Mouse (Mus musculus) gastrocnemius, adult 18-20 months (tissue): ENCODE data around the gene Fam151b. TPM values are rescaled to one million over a fixed set of nuclear protein-coding genes. Genes with fewer than 3 reads are reported as not detected.

ENCODE experiments used
- DNase-seq: peaks from one replicate; pipeline ENCODE4 v3.0.0; 2021; ENCODE audit warnings: low spot score
- long read RNA-seq, 2 experiments: library from polyadenylated mRNA; stranded (forward); transcript quantifications; one replicate each; pipeline ENCODE4 v2.0.0; 2021
- total RNA-seq, 2 experiments: library from RNA; stranded (reverse); gene quantifications; 2 replicates each; pipeline ENCODE4 v1.2.3; 2021

Fam151b gene
- total RNA-seq, result 1 to 10 TPM; 1.8 to 2.5 TPM
- long read RNA-seq, experiment 1, partial matches to known transcripts, result 0 of 3 reads
- long read RNA-seq, experiment 1, other reads (novel, unspliced or antisense), result 1 of 3 reads
- long read RNA-seq, experiment 2, partial matches to known transcripts, result 0 of 2 reads
- long read RNA-seq, experiment 2, other reads (novel, unspliced or antisense), result 0 of 2 reads

DNA sequence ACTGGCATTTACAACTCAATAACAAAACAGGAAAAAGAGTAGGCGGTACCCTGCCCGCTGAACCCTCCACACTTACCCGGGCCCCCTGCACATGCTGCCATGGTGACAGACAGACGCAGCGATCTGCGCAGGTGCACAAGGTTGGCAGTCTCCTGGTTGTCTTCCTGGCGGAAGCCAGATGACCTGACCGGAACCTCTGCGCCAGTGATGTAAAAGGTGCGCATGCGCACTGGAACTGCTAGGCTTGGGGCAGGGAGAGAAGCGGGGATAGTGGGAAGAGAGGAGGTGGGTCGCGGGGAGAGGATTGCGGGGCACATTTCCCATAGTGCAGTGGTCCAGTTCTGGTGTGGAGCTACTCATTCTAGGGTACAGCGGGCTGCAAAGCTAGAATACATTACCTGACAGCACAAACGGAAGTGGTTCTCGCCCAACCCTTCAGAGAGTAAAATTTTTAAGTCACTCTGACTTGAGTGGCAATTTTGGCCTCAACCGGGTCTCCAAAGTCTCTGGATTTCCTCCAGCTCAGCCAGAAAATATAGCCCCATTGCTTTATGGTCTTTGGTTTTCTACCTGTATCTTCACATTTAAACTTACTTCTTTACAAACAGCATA, at the start of gene Fam151b:
Fam151b (minus strand) TSS at position 164 of the 612 bp plus-strand sequence.
- DNase-seq, result peak; percentile 85

- DNase-seq, result no peak
These were observed 48.4 kb upstream of the Fam151b start for GRCm38 (mm10) chr13:92532216-92532615.

DNA sequence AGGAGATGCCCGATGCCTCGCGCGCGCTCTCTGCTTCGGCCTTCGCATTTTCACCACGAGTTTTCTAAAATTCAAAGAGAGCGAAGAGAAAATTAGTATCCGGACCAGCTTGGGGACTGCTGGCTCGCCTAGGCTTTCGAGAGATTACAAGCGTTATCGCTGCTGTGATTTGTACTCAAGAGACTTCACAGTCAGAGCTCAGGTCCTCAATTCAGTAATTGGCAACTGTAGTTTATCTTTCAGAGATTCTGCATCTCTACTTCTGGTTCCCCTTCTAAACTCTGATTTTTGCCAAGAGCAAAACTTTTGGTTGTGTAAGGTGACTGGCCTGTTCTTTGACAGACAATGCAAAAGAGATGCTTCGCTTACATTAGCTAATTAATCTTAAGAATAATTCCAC, 47.4 kb upstream of the Fam151b start:
- no peak for DNase-seq

- DNase-seq, result peak; percentile 95
These were observed 47.0 kb upstream of the Fam151b start, which contains the start of gene Zfyve16 for GRCm38 (mm10) chr13:92530721-92531211. TSS of gene Zfyve16 (minus strand) at chr13:92530868.

GRCm38 (mm10) chr13:92529828-92530720, 46.3 kb upstream of the Fam151b start:
- DNase-seq, result no peak

DNA sequence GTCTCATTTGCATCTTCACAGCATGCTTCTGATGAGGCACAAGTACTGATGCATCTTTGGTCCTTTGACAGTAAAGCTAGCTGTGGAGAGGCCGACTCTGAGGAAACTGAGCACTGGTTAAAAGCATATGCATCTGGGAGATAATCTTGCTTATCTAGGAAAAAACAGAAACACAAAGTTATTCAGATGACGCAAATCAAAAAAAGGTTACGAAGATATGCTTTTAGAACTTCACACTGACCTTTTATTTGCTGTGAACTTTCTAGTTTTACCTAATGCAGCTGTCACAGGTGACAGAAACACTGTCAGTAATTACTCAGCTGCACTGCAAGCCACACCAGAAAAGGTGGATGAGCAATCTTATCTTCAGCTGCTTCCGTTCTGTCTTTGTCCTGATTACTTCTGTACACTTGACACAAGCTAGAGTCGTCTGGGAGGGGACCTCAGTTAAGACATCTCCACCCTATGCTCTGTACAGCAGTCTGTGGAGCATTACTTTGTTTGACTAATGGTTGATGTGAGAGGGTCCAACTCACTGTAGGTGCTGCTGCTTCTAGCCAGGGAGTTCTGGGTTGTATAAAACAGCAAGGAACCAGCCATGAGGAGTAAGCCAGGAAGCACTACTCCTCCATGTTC, 39.5 kb upstream of the Fam151b start:
- DNase-seq, result no peak

DNA sequence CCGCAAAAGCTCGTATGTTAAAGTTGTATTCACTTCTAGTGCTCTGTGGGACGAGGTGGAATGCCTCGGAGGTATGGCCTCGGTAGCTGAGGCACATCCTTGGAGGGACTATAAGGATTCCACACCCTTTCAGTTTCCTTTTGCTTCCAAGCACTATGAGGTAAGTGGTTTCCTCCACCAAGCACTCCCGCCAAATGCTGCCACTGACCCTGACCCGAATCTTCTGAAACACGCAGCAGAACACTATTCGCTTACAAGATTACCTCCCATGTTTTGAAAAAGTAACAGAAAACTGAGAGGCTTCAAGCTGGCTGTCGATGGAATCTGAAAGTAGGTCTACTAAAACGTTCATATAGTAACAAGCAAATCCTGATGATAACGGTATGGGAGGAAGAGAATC, 21.1 kb upstream of the Fam151b start:
- no peak for DNase-seq

DNA sequence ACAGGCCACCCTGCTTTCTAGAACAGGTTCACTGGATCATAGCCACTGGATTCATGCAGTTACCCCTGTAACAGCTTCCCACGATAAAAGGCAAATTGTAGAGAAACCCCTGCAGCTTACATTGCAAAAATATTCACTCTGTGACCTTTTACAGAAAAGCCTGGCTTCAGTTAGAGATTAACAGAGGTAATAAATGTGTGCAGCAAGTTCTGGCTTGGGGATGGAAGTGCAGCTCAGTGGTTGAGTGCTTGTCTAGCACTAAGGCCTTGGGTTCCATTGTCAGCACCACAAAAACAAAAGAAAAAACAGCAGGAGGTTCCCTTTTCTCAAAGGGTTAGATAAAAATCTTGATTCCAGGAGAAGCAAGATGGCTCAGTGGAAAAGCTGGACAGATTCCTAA, 8.1 kb upstream of the Fam151b start:
- no peak for DNase-seq

- DNase-seq, result no peak
These were observed 7.0 kb upstream of the Fam151b start for GRCm38 (mm10) chr13:92490817-92491216.

- DNase-seq, result peak; percentile 32
These were observed 467 bp downstream of the Fam151b start for GRCm38 (mm10) chr13:92483348-92483747.

GRCm38 (mm10) chr13:92470151-92470550, 13.7 kb downstream of the Fam151b start:
- no peak for DNase-seq

DNA sequence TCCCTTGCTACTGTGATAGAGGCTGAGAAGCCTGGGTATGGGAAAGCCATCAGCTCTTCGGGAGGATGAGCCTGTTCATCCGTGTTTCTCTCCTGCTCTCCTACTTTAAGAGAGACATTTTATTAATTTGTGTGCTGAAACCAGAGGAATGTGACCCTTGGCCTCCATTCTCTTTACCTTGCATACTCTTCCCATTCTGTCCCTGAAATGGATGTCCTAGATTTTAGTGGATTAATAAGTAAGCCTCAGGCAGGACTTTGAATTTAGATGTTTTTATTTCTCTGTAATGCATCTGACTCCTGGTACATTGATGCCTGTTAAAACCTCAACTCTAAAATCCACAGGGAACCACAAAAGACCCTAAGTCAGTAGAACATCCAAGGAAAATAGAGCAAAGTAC, 14.4 kb downstream of the Fam151b start:
- DNase-seq, result no peak

DNA sequence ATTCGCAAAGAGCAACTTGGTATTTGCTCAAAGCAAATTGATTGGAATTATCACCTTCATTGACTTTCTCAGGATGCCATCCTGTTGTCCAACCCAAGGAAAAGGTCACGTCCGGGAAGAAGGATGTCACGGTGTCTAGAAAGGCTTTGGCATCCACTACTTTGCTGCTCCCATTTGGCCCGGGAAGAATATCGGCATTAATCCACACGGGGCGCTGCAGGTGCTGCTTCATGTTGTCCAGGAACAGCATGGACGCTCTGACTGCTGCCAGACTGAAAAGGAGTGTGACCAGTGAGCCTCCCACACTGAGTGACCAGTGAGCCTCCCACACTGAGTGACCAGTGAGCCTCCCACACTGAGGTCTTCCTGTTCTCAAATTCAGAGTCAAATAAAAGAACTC, 15.9 kb downstream of the Fam151b start:
- DNase-seq, result no peak

DNA sequence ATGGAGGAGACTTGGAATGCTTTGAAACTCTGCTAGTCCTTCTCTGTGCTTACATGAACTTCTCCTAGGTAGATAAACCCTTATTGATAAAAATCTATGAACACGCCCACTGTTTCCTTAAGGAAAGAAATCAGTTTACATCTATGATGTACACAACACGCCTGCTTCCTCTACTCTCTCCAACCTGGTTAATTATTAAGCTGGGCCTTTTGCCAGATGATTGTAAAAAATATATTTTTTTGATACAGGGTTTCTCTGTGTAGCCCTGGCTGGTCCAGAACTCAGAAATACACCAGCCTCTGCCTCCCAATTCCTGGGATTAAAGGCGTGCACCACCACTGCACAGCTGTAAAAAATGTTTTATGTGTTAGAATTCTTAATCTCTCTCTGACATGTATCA, 19.1 kb downstream of the Fam151b start:
- DNase-seq, result no peak

DNA sequence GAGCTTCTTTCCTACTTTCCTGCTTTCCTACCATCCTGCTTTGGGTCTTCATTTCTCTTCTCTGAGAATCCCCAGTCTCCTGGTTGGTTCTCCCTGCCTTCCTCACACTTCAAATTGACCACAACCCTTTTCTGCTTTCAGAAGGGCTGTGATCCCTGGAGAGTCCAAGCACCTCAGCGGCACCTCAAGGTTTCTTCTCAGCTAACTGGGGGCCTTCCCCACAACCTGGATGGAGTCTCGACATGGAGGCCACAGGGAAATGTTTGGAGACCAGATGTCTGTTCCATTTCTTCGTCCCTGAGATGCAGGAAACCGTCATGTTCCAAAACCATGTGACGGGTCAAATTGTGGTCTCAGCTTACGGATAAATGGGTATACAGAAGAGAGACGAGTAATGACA, 36.9 kb downstream of the Fam151b start:
- no peak for DNase-seq

- DNase-seq, result no peak
These were observed 43.5 kb downstream of the Fam151b start for GRCm38 (mm10) chr13:92440286-92440685.

GRCm38 (mm10) chr13:92438656-92439055, 45.2 kb downstream of the Fam151b start:
- no peak for DNase-seq

DNA sequence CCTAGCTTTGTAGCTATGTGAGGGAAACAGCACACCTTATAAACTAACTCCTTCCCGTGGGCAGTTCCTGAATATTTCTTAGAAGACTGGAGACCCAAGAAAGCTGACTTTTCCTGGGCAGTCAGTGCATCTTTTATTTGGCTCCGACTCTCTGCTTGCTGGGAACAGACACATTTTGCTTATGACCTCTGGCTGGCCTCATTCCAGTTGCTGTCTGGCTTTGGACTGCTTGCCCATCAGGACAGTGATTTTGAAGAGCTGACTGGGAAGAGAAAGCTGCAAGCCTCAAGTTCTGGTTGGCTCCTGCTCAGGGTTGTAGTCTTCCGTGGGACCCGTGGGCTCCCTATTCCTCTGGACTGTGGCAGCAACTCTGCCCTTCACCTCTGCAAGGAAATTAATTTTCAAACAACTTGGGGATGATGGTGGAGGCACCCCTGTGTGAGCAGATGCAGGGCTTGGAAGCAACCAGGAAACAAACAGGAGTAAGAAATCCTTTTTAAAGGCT, 56.4 kb downstream of the Fam151b start:
- no peak for DNase-seq

- DNase-seq, result no peak
These were observed 57.3 kb downstream of the Fam151b start for GRCm38 (mm10) chr13:92426294-92427051.

DNA sequence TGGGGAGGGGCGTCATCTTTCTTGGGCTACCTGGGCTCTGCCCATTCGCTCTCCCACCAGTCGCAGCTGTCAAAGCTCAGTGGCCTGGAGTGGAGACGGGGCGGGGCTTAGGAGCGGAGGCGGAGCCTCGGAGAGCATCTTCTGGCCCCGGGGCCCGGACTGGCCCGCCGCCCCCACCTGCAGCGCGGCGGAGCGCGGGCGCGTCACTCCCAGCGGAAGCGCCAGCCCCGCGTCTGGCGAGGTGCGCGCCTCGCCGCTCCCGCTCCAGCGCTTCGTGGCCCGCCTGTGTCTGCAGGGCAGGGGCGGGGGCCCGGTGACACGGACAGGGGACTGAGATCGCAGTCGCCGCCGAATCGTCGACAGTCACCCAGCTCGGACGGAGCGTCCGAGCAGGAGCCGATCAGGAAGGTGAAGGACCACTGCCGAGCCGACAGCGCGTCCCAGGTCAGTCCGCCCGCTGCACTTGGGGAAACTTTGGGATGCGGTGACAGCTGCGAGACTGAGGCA, 58.0 kb downstream of the Fam151b start, which contains the start of gene Ankrd34b:
Ankrd34b (plus strand) TSS at position 139 of the 507 bp plus-strand sequence.
- no peak for DNase-seq
